Mouse (Mus musculus): Measurements from ENCODE around the gene Bcl2l11. TPM values are rescaled to one million over a fixed set of nuclear protein-coding genes. Genes with fewer than 3 reads are reported as not detected.

Gene Bcl2l11
- polyA plus RNA-seq, 2 experiments = 18.3 to 30.5 TPM

DNA sequence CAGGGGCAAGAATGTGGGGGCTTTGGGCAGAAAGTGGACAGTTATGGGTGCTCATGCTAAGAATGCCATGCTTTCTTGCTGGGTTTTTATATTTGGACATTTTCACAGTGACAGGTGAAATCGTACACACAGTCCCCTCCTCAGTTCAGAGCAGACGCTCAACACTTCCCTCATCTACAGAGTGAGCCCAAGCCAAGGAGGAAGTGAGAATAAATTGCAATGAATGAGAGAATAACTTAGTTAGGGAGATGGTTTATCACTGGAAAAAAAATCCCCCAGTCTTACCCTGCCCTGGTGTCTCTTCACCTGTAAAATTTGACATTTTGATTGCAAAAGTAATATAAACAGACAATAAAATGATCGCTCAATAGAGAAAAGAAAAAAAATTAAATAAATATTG, 77.3 kb downstream of the Bcl2l11 start:
- H3K9me3 ChIP-seq (ENCODE audit: control insufficient read depth, low read length) = no peaks in the 10 kb centered on the region
- H3K27me3 ChIP-seq (ENCODE audit: control insufficient read depth, insufficient read depth, low read length) = no peaks in the 10 kb centered on the region
- no peak for DNase-seq (ENCODE audit: low spot score)
- H3K9ac ChIP-seq (ENCODE audit: low read depth, low read length, severe bottlenecking) = no peak overlapping the region
- H3K4me1 ChIP-seq (ENCODE audit: control insufficient read depth, insufficient read depth, low read length) = no peaks in the 10 kb centered on the region
- no peaks in the 10 kb centered on the region for H3K36me3 ChIP-seq (ENCODE audit: control insufficient read depth, insufficient read depth, low read length)
- ATAC-seq (ENCODE audit: low FRiP score, low read depth) = no peak
- WGBS = 68% methylated on average over 3 of the region's 3 CpGs
- no peak for TF ChIP-seq POLR2A (IDR thresholded peaks at IDR 0.05; ENCODE audit: borderline replicate concordance, extremely low read depth, insufficient read depth, insufficient read length)
- H3K4me2 ChIP-seq (replicated peaks; ENCODE audit: low read depth, low read length, severe bottlenecking) = no peak overlapping the region
- H3K27ac ChIP-seq (replicated peaks; ENCODE audit: low read depth, low read length) = no peak overlapping the region
- no peak overlapping the region for H3K4me3 ChIP-seq (replicated peaks; ENCODE audit: low read length)

DNA sequence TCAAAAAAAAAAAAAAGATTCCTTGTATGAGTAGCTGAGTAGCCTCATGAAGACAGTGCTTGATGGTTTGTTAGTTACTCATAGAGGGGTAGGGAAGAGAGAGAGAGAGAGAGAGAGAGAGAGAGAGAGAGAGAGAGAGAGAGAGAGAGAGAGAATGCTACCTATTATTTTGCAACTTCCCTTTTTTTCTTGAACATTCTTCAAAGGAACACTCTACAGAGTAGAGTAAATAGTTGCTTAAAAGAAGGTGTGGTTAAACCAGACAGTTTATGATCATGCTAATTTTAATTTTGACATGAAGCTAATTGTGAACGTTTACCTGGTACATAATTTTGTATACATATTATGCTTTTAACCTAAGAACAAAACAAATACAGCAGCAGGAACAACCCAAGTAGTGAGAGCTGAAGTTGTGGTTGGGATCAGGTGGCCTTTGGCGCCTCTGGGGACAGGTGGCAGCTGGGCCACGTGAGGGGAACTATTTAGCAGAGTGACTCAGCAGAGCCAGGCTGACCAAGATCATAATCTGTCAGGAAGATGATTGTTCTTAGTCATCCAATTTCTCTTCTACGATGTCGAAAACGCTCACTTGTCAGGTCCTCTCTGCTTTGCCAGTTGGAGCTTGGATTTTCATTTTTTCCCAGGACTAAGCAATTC, 78.0 kb downstream of the Bcl2l11 start:
- H3K4me1 ChIP-seq (ENCODE audit: control insufficient read depth, insufficient read depth, low read length) = no peaks in the 10 kb centered on the region
- TF ChIP-seq POLR2A (IDR thresholded peaks at IDR 0.05; ENCODE audit: borderline replicate concordance, extremely low read depth, insufficient read depth, insufficient read length) = no peak
- H3K9ac ChIP-seq (ENCODE audit: low read depth, low read length, severe bottlenecking) = no peak overlapping the region
- ATAC-seq (ENCODE audit: low FRiP score, low read depth) = no peak
- 78% methylated on average over 6 of the region's 6 CpGs for WGBS
- no peak overlapping the region for H3K4me3 ChIP-seq (replicated peaks; ENCODE audit: low read length)
- H3K9me3 ChIP-seq (ENCODE audit: control insufficient read depth, low read length) = no peaks in the 10 kb centered on the region
- DNase-seq (ENCODE audit: low spot score) = no peak
- no peaks in the 10 kb centered on the region for H3K27me3 ChIP-seq (ENCODE audit: control insufficient read depth, insufficient read depth, low read length)
- H3K27ac ChIP-seq (replicated peaks; ENCODE audit: low read depth, low read length) = no peak overlapping the region
- no peak overlapping the region for H3K4me2 ChIP-seq (replicated peaks; ENCODE audit: low read depth, low read length, severe bottlenecking)
- H3K36me3 ChIP-seq (ENCODE audit: control insufficient read depth, insufficient read depth, low read length) = no peaks in the 10 kb centered on the region

DNA sequence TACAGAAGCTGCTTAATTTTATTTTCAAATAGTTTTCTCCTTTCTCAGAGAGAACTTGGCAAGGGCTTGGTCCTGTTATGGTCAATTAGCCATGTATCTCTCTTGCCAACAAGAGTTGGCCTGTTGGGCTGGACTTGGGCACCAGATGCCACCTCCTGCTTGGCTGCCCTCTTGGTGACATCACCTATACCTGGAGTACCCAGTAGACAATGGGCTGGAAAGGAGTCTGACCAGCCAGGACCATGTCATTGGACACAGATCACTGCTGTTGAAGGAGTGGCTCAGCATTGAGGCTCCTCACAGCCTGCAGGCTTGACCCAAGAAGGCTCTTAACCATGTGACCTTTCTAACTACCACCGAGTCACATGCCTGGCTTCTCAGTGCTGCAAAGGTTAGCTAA, 82.7 kb downstream of the Bcl2l11 start:
- H3K36me3 ChIP-seq (ENCODE audit: control insufficient read depth, insufficient read depth, low read length) = no peaks in the 10 kb centered on the region
- TF ChIP-seq POLR2A (IDR thresholded peaks at IDR 0.05; ENCODE audit: borderline replicate concordance, extremely low read depth, insufficient read depth, insufficient read length) = no peak
- H3K27me3 ChIP-seq (ENCODE audit: control insufficient read depth, insufficient read depth, low read length) = no peaks in the 10 kb centered on the region
- no peaks in the 10 kb centered on the region for H3K9me3 ChIP-seq (ENCODE audit: control insufficient read depth, low read length)
- no peak overlapping the region for H3K9ac ChIP-seq (ENCODE audit: low read depth, low read length, severe bottlenecking)
- no peak overlapping the region for H3K27ac ChIP-seq (replicated peaks; ENCODE audit: low read depth, low read length)
- peaks cover 21% of the 10 kb centered on the region for H3K4me1 ChIP-seq (ENCODE audit: control insufficient read depth, insufficient read depth, low read length)
- 93% methylated on average over 1 of the region's 1 CpGs for WGBS
- H3K4me3 ChIP-seq (replicated peaks; ENCODE audit: low read length) = no peak overlapping the region
- H3K4me2 ChIP-seq (replicated peaks; ENCODE audit: low read depth, low read length, severe bottlenecking) = no peak overlapping the region
- no peak for ATAC-seq (ENCODE audit: low FRiP score, low read depth)
- no peak for DNase-seq (ENCODE audit: low spot score)

DNA sequence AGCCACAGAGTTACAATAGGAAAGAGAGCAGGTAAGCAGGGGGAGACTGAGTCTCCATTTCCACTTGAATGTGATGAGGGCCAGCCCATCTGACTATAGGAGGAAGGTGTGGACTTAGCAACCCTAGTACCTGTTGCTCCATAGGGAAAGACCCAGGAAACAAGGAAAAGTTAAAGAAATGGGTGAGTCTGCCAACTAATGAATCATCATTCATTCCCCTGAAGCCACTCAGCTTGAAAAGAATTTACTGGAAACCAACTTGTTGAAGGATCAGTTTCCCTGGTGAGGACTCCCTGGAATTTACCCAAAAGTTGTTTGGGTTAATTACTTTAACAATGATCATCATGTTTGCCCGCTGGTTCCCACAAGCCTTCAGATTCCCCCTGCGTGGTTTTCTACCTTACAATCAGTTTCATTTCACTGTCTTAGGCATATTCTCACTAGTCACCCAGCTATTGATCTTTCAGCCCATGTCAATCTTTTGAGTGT, 84.0 kb downstream of the Bcl2l11 start:
- 63% methylated on average over 2 of the region's 2 CpGs for WGBS
- no peak overlapping the region for H3K27ac ChIP-seq (replicated peaks; ENCODE audit: low read depth, low read length)
- DNase-seq (ENCODE audit: low spot score) (no peak), ATAC-seq (ENCODE audit: low FRiP score, low read depth) (no peak)
- H3K4me3 ChIP-seq (replicated peaks; ENCODE audit: low read length) = no peak overlapping the region
- H3K9me3 ChIP-seq (ENCODE audit: control insufficient read depth, low read length) = no peaks in the 10 kb centered on the region
- H3K27me3 ChIP-seq (ENCODE audit: control insufficient read depth, insufficient read depth, low read length) = no peaks in the 10 kb centered on the region
- no peak overlapping the region for H3K4me2 ChIP-seq (replicated peaks; ENCODE audit: low read depth, low read length, severe bottlenecking)
- H3K4me1 ChIP-seq (ENCODE audit: control insufficient read depth, insufficient read depth, low read length) = peaks cover 21% of the 10 kb centered on the region
- H3K36me3 ChIP-seq (ENCODE audit: control insufficient read depth, insufficient read depth, low read length) = no peaks in the 10 kb centered on the region
- no peak for TF ChIP-seq POLR2A (IDR thresholded peaks at IDR 0.05; ENCODE audit: borderline replicate concordance, extremely low read depth, insufficient read depth, insufficient read length)
- H3K9ac ChIP-seq (ENCODE audit: low read depth, low read length, severe bottlenecking) = no peak overlapping the region

DNA sequence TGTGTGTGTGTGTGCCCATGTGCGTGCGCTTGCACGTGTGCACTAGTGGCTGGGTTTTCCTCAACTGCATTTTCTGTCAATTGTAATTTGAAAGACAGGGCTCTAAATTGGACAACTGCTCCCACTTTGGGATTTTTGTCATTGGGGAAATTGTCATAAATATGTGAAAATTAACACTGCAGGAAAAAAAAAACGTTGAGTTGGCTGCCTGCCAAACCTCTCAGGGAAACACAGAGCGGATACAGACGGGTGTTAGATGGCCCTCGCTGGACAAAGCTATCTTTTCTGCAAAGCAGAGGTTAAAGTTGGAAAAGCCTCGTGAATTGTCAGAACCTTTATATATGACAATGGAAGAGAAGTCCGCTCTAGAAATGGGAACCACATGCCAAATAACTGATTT, 84.5 kb downstream of the Bcl2l11 start:
- H3K9me3 ChIP-seq (ENCODE audit: control insufficient read depth, low read length) = no peaks in the 10 kb centered on the region
- no peak overlapping the region for H3K9ac ChIP-seq (ENCODE audit: low read depth, low read length, severe bottlenecking)
- H3K27ac ChIP-seq (replicated peaks; ENCODE audit: low read depth, low read length) = 0 out of 2 replicates have a peak overlapping the region, but pooled peaks have one; percentile 1
- H3K4me3 ChIP-seq (replicated peaks; ENCODE audit: low read length) = no peak overlapping the region
- H3K27me3 ChIP-seq (ENCODE audit: control insufficient read depth, insufficient read depth, low read length) = no peaks in the 10 kb centered on the region
- no peak for DNase-seq (ENCODE audit: low spot score)
- H3K4me2 ChIP-seq (replicated peaks; ENCODE audit: low read depth, low read length, severe bottlenecking) = no peak overlapping the region
- 33% methylated on average over 9 of the region's 9 CpGs for WGBS
- no peaks in the 10 kb centered on the region for H3K36me3 ChIP-seq (ENCODE audit: control insufficient read depth, insufficient read depth, low read length)
- H3K4me1 ChIP-seq (ENCODE audit: control insufficient read depth, insufficient read depth, low read length) = peaks cover 21% of the 10 kb centered on the region
- no peak for TF ChIP-seq POLR2A (IDR thresholded peaks at IDR 0.05; ENCODE audit: borderline replicate concordance, extremely low read depth, insufficient read depth, insufficient read length)
- ATAC-seq (ENCODE audit: low FRiP score, low read depth) = no peak

Measured in limb, embryonic 14.5 days (tissue).